Mouse (Mus musculus) brain, embryonic 14.5 days (tissue): ENCODE data around the gene Fam214a.

Source experiments
- CTCF ChIP-seq: fragments of 200-500 bp; IDR thresholded peaks from 2 replicates; pipeline ENCODE4 v1.5.1; 2012; ENCODE audit warnings: inconsistent platforms, mild to moderate bottlenecking, moderate library complexity, borderline replicate concordance; ENCODE audit not compliant: insufficient read depth, insufficient read length; ENCODE audit errors: extremely low read depth
- POLR2A ChIP-seq: fragments of 200-500 bp; IDR thresholded peaks from 2 replicates; pipeline ENCODE4 v1.6.1; 2012; ENCODE audit warnings: mild to moderate bottlenecking, inconsistent platforms, borderline replicate concordance; ENCODE audit not compliant: poor library complexity, insufficient read depth, insufficient read length, severe bottlenecking; ENCODE audit errors: extremely low read depth

GRCm38 (mm10) chr9:75019592-75019991 lies 66.9 kb downstream of the Fam214a start:
- no peak for TF ChIP-seq POLR2A
- TF ChIP-seq CTCF, result no peak
